Mouse (Mus musculus) liver (tissue): ENCODE measurements around the gene Vwa8.
A peak's percentile ranks its signal among the peaks of the same experiment; 100 is the strongest.

Experiments used
- DNase-seq: peaks from one replicate; pipeline ENCODE4 v3.0.0-alpha.2; 2020; ENCODE audit warnings: mixed read lengths

The Vwa8 gene

GRCm38 (mm10) chr14:79235157-79235556 is 386.3 kb downstream of the Vwa8 start:
- no peak for DNase-seq

- no peak for DNase-seq
Measured at GRCm38 (mm10) chr14:79236261-79236660, 387.4 kb downstream of the Vwa8 start.

GRCm38 (mm10) chr14:79239402-79239801 is 390.6 kb downstream of the Vwa8 start:
- no peak for DNase-seq

- DNase-seq = no peak
Measured at GRCm38 (mm10) chr14:79241057-79241570, 392.3 kb downstream of the Vwa8 start.

- no peak for DNase-seq
Measured at GRCm38 (mm10) chr14:79241656-79242385, 393.0 kb downstream of the Vwa8 start.

GRCm38 (mm10) chr14:79242386-79242720 is 393.5 kb downstream of the Vwa8 start:
- no peak for DNase-seq

- peak; percentile 38 for DNase-seq
Measured at GRCm38 (mm10) chr14:79243038-79243883, 394.4 kb downstream of the Vwa8 start.

GRCm38 (mm10) chr14:79244571-79244970 is 395.7 kb downstream of the Vwa8 start:
- DNase-seq = no peak

- no peak for DNase-seq
Measured at GRCm38 (mm10) chr14:79251727-79252285, 403.0 kb downstream of the Vwa8 start.
